Mouse (Mus musculus) bone marrow macrophage, adult 2 months (primary cell): Measurements from ENCODE around the gene Zgrf1.

Experiments used
- CTCF ChIP-seq: IDR thresholded peaks from 2 replicates; pipeline ENCODE4 v1.5.1; 2012; ENCODE audit warnings: low read depth, mild to moderate bottlenecking, low read length, moderate library complexity
- POLR2A ChIP-seq: IDR thresholded peaks from 2 replicates; pipeline ENCODE4 v1.6.1; 2012; ENCODE audit warnings: mild to moderate bottlenecking, low read depth, low read length, borderline replicate concordance

GRCm38 (mm10) chr3:127530293-127530692 is 23.0 kb upstream of the Zgrf1 start:
- TF ChIP-seq CTCF (no peak), POLR2A (no peak)
